Mouse (Mus musculus) E14TG2a.4 (cell line): ENCODE data around the gene Slc38a10.

Experiments used
- CTCF ChIP-seq: conservative IDR thresholded peaks from 2 replicates; pipeline ENCODE4 v1.5.1; 2014; ENCODE audit warnings: low read length
- NANOG ChIP-seq: IDR thresholded peaks from 2 replicates; pipeline ENCODE4 v1.6.1; 2014; ENCODE audit warnings: borderline replicate concordance, low read length, mixed read lengths

GRCm38 (mm10) chr11:120175948-120176347, 24.8 kb upstream of the Slc38a10 start:
- TF ChIP-seq CTCF (no peak), NANOG (no peak)
